Mouse (Mus musculus) ES-CJ7 (cell line): Measurements from ENCODE around the gene Tcp11l1.

ENCODE experiments used
- DNase-seq: peaks from one replicate; pipeline ENCODE4 v3.0.0; 2011; ENCODE audit warnings: low read depth, low spot score

Gene Tcp11l1

DNA sequence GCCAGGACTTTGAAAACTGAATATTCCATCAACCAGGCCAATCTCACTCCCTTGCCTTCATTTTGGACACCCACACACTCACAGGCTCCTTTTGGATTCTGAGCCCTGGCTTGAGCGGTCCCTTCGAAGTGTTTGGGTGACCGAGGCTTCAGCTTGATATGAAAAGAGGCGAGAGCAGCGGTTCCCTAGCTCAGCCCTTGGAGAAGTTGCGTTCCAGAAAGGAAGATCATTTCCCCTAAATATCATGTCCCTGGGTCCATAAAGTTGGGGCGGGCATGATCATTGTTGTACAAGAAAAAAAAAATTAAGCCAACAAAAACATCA, 479 bp upstream of the Tcp11l1 start:
- no peak for DNase-seq

DNA sequence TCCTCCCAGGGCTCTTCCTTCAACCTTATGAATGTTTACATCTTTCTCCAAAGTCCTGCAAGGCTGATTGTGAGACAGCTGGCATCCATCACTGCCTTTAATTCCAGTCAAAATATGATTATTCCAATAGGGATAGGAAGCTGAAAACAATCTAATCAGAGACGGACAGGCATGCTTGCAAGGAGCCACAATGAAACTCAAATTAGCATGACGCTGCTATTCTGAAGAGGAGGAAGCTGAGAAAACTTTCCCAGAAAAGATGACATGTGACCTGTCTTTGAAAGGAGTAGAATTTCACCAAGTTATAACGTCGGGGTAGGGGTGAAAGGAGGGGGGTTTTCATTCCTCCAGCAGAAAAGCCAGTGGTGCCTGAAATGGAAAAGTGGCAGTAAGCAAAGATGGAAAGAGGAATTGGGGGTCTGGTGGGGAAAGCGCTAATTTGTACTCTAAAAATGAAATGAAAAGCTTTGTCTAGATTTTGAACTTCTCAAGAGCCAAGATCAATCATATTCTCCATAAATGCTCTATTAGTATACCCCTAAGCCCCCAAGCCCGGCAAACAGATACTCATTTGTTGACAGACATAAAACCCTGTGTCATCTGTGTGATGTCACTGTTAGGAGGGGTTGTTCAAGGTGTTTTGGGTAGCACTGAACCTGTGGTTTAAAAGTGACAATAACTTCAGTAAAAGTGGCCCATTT, 1.1 kb downstream of the Tcp11l1 start:
- no peak for DNase-seq

DNA sequence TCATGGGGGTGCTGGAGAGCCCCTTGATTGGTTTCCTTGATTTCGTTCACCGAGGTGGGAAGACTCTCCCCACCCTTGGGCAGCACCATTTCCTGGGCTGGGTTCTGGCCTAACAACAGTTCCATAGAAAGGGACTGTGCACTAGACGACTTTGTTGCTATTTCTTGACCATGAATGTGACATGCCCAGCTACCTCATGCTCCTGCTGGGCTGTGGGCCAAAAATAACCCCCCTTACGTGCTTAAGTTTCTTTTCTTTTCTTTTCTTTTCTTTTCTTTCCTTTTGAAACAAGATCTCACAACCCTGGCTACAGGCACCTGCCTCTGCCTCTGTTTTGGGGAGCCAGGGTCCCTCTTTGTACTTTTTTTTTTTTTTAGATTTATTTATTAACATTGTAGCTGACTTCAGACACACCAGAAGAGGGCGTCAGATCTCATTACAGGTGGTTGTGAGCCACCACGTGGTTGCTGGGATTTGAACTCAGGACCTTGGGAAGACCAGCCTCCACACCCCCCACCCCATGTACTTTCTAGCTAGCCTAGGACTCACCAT, 2.1 kb downstream of the Tcp11l1 start:
- DNase-seq, result no peak

DNA sequence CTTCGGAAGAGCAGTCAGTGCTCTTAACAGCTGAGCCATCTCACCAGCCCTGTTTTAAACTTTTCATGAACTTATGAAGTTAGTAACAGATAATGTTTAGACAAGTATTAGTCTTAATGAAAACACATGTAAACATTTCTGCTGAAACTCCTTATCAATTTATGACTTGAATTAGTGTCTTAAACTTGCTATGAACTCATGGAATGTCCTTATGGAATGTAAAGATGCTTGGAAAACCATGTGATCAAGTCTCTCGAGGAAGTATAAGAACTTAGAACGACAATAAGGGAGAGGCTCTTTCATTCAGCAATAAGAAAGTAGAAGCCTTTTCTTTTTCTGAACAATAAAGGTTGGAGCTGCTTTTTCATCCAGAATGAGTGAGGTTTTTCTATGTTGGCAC, 7.6 kb downstream of the Tcp11l1 start:
- no peak for DNase-seq

DNA sequence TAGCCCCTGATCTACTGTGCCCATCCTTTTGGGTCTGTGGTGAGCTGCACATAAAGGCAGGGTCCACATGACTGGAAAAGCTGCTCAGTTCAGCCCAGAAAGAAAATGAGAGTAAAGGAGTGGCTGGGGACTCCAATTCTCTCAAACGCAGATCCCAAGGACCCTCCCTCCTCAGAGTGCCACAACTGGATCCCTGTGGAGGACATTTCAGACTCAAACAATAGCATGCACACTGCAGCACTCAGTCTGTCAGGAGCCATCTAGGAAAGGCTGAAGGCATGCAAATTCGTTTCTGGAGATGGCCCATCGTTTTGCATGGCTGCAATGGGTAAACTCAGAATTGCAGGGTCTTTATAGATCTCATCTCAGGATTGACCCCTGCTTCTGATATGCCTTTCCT, 8.8 kb downstream of the Tcp11l1 start:
- peak; percentile 33 for DNase-seq

DNA sequence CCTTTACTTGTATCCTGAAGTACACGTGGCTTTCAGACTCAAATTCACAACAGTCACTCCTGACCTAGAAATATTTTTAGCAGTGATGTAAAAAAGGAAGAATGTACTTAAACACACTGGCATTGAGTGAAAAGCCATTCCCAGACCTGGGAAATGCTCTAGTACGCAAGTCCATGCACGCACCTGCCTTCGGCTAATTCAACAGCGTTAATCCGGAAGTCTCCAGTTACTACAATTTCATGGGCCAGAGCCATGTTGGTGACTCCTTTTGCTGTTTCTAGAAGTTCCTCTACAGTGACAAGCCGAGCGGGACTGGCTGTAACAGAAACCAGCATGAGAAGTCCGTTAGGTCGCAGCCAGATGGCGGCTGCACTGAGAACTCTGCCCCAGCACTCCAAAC, 12.3 kb downstream of the Tcp11l1 start:
- DNase-seq, result peak; percentile 10

DNA sequence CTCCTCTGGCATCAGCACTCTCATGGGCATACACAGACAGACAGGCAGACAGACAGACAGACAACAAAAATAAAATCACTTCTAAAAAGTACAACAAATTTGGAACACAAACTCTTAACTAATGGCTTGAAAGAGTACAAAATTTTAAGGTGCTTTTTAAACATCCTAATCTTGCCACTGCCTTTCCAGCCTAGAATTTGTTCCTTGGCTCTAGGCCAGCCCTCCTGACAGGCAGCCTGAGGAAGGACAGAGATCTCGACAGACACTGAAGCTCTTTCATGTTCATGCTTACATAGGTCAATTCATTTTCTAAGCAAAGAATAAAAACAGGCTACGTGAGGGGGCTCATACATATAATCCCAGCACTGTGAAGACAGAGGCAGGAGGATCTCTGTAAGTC, 19.4 kb downstream of the Tcp11l1 start:
- no peak for DNase-seq

DNA sequence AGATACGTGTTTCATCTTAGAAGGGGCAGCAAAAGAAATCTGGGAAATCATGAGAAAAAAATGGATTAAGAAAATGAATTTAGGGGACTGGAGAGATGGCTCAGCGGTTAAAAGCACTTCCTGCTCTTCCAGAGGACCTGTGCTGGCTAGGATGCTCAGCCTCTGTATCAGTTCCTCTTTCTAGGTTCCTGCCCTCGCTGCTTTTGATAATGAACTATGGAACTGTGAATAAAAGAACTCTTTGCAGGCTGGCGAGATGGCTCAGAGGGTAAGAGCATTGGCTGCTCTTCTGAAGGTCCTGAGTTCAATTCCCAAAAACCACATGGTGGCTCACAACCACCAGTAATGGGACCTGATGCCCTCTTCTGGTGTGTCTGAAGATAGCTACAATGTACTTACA, 21.2 kb downstream of the Tcp11l1 start:
- no peak for DNase-seq

DNA sequence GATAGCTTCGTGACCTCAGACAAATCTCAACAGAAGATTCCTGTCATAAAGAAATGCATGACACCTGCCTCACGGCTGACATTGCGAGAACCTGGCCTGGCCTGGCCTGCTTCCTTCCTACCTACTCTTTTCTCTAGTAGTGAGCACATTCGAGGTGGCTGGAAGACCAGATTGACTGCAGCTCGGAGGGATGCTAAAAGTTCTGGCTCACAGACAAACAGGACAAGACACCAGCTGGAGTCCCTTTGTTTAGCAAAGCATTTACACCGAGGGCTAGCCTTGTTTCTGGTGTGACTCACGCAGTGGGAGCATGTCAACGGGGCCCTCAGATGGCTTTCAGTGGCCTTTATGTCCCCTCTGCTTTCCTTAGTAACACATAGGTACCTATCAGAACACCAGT, 23.2 kb downstream of the Tcp11l1 start:
- DNase-seq, result no peak

DNA sequence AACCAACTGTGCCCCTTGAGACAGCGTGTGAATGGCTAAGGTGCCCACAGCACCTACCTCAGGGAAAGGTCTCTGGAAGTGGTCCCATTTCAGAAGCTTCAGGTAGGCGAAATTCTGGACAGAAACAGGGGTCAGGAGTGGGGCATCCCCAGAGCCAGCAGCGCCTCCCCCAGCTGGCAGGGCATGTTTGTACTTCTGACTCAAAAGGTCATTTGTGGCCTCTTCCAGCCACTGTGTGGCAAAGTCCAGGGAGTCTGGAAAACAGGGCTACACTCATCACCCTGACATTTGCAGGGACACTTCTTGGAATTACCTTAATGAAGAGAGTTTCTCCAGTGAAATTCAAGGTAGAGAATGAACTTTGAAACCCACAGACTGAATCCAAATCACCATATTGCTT, 23.6 kb downstream of the Tcp11l1 start:
- no peak for DNase-seq

DNA sequence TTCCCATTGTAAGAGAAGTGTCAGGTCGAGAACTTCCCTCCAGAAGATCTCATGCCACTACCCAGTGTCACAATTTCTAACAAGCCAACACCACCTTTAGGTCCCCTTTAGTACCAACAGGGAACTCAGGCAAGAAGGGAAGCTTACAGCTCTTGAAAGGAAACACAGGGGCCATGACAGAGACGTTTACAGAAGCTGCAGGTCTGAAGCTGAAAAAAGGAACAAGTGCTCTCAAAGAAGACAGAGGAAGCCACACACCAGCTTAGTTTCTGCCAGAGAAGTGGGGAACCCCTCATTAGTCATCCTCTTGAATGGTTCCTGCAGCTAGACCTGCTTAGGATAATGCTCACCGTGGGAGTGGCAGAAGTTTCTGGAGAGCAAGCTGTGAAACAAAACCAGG, 24.7 kb downstream of the Tcp11l1 start:
- no peak for DNase-seq

DNA sequence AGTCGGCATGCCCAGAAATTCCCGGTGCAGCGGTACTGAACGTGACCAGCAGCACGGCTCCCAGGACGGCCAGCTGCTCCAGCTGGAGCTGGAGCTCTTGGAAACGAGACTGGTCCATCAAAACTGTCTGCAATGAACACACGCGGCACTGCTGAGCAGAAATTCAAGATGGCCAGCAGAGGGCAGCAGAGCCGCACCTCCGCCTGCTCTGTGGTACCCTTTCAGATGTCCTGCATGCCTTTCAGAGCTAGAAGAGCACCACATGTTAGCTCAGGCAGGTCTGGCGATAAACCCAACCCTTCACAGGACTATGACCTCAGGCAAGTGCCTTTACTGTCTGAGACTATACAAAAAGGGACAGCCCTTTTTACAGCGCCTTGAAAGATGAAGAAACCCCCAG, 26.6 kb downstream of the Tcp11l1 start:
- DNase-seq, result peak; percentile 87

DNA sequence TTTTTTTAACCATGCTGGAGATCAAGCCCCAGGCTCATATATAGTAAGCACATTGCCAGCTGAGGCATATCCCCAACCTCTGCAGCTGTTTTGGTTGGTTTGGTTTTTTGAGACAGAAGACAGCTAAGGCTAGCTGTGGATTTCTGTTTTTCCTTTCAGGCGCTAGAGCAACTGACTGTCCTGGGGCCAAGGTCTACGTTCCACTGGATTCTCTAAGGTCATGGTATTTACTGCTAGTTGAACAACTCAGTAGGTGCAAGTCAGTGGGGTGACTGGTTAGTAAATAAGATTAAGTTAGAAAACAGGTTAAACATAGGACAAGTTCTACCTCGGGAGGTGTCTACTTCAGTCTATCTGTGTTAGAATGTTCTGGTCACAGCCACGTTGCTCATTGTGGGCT, 27.2 kb downstream of the Tcp11l1 start:
- DNase-seq, result no peak

DNA sequence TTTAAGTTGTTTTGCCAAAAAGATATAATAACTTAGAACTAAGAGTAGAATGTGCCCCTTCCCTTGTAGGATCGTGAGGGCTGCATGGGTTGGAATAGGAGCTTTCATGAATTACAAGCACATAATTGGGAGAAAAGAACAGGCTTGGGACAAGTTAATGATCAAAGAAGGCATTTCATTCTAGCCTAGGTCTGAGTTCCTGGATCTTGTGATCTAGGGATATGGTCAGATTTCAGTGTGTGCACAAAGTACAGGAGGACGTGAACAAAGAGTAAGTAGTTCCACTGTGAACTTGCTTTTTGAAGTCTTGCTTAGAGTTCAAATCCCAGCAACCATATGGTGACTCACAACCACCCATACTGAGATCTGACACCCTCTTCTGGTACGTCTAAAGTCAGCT, 34.6 kb downstream of the Tcp11l1 start:
- DNase-seq, result no peak

DNA sequence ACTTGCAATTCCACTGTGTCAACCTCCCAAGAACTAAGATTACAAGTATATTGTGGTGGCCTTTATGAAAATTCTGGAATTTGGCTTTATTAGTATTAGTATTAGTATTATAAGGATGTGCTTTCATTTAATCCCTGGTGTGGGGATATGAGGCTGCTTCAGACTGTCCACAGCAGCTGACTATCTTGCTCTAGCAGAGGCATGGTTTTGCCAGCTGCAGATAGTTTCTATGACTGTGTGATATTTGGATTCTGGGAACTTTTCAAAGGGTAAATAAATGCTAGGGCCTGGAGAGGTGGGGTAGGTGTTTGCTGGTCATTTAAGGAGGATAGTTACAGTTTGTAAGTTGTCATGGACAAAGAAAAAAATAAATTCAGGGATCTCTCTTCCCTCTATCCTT, 40.2 kb downstream of the Tcp11l1 start:
- DNase-seq, result no peak

DNA sequence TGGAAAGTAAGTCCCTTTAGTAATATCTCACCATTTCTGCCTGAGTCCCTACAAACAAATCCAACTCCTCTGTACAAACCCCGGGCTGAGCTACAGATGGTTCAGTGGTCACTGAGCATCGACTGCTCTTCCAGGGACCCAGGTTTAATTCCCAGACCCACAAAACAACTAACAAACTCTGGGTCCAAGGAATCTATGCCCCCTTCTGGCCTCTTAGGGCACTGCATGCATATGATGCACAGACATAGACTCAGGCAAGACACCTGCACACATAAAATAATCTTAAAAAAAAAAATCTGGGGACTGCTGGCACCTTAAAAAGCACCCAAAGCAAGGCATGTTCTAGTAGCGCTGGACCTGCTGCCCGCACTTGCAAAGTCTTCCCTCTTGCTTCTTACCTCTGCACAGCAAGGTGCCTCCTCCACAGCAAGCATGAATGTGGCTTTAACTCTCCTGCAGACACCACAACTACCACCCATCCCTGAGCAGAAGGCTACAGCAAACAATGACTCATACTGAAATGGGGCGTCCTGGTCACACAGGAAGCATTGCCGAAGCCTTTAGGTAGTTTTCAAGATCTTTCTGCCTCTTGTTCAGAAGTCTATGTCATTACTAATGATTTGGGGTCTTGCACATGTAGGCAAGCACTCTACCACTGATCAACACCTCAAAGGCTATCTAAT, 42.7 kb downstream of the Tcp11l1 start:
- peak; percentile 50 for DNase-seq

DNA sequence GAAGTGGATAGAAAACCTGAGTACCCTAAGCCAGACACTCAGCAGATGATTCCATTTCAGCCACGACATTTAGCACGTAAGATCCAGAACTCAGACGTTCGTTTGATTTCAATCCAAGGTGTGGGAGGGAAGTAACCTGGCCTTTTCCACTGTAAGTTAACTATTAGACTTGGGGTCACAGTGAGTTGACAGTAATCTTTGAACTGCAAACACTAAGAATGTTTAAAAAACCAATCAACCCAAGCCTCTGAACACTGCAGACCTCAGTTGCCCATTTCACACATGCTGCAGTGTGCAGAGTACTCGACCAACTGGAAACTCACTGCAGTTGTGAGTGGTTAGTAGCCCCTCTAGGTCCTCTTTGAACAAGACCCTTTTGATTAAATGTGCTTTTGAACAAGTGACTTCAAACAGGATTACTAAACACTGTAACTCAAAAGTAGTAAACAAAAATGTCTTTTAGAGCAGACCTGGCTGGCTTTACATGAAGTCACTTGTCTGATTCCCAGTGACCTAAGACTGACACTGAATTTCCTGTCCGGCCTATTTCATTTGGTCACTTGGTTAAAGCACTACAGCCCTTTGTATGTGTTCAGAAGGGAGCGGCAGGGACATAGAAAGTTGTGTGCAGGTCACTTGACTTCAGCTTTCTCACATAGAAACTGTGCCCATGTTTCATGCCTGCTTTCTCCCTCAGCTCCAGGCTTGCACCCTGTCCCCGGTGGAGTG, 48.4 kb downstream of the Tcp11l1 start:
- DNase-seq, result no peak

DNA sequence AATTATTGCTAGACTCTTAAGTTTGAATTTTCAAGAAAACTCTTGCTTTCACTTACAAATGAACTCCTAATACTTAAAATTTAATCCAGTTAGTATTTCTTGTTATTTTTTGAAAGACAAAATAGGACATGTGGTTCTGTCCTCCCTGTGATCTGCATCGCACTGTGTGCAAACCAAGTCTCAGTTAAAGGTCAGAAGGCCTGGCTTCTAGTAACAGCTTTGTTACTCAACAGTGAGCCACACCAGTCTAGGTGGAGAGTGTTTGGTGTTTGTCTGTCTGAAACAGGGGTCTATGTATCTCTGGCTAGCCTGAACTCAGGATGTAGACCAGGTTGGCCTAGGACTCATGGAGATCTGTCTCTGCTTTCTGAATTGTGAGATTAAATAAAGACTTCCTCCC, 53.3 kb downstream of the Tcp11l1 start:
- no peak for DNase-seq

DNA sequence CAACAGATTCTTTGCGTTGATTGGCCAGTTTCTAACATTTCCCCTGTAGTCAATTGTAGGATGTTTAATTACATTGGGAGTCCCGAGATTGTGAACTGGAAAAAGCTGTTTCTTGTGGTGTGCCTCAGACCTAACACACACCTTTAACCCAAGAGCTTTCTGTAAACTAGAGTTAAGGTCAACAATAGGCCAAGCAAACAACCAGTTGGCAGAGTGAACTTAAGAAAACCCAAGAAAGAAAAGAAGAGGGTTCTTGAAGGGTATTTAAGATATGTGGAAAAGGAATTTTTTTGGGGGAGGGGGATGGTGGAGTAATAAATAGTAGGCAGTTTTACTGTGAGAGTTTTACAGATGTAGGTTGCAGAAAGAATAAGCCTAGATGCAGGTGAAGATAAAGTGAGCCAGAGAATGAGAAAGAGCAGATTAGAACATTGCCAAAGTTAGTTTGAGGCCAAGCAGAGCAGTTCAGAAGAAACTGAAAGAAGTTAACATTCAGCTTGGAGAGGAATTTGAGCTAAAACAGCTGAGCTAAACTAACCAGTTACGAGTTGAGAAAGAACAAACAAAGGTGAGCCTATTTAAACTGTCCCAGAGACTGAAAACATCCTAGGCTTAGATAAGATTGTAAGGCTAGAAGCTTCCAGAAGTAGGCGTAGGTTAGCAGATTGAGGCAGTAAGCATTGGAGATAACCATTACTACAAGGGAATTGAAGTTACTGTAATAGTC, 95.8 kb downstream of the Tcp11l1 start:
- DNase-seq, result no peak

DNA sequence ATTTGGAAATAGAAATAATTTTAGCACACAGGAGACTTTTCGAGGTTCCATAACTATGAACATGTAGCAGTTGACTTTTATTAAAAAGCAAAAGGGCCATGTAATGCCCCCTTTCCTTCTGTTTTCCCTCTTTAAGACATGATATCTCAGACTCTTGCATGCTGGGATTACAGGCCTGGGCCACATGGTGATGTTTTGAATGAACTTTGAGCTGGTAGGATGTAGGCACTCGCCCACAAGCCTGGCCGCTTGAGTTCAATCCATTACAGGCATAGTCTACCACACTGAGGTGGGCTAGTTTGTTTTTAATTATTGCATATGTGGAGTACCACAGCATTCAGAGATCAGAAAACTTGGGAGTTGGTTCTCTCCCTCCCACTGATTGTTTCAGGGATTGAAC, 97.2 kb downstream of the Tcp11l1 start:
- DNase-seq, result no peak
